Mouse (Mus musculus) liver, adult 2 months (tissue): ENCODE measurements at regions not wholly inside any gene's neighbourhood (a gene's known extent, or its start where the extent isn't known, plus 50 kb on each side); places are given as distances from the start of the nearest gene placed in this dataset.

Experiments
- DNase-seq: peaks from one replicate; pipeline ENCODE4 v3.0.0-alpha.2; 2011; ENCODE audit warnings: low read depth, low spot score; ENCODE audit errors: extremely low read depth
- H3K27ac ChIP-seq: fragments of 200-500 bp; replicated peaks from 2 replicates; pipeline ENCODE4 v1.5.1; 2012; ENCODE audit warnings: low read depth, mild to moderate bottlenecking, control low read depth, inconsistent platforms, low read length; ENCODE audit not compliant: insufficient read depth
- H3K27me3 ChIP-seq: fragments of 200-500 bp; 2 replicates; pipeline ENCODE4 v1.6.1; 2012; ENCODE audit warnings: mild to moderate bottlenecking, moderate library complexity, low read length, inconsistent platforms; ENCODE audit not compliant: control insufficient read depth, insufficient read depth
- H3K36me3 ChIP-seq: fragments of 200-500 bp; 2 replicates; pipeline ENCODE4 v1.6.1; 2012; ENCODE audit warnings: low read length, inconsistent platforms; ENCODE audit not compliant: control insufficient read depth, insufficient read depth
- H3K4me1 ChIP-seq: fragments of 200-500 bp; 2 replicates; pipeline ENCODE4 v1.6.1; 2011; ENCODE audit warnings: low read length; ENCODE audit not compliant: control insufficient read depth, insufficient read depth
- H3K4me3 ChIP-seq: fragments of 200-500 bp; 2 replicates; pipeline ENCODE4 v1.5.1; 2011; ENCODE audit warnings: low read depth, mild to moderate bottlenecking, control low read depth, low read length, moderate library complexity; ENCODE audit not compliant: insufficient read depth
- H3K79me2 ChIP-seq: fragments of 200-500 bp; 2 replicates; pipeline ENCODE4 v1.6.1; 2012; ENCODE audit warnings: inconsistent platforms, mild to moderate bottlenecking, low read length, moderate library complexity; ENCODE audit not compliant: control insufficient read depth, insufficient read depth
- H3K9ac ChIP-seq: fragments of 200-500 bp; 2 replicates; pipeline ENCODE4 v1.6.1; 2012; ENCODE audit warnings: low read depth, mild to moderate bottlenecking, control low read depth, inconsistent platforms, low read length
- CTCF ChIP-seq: fragments of 200-500 bp; IDR thresholded peaks from 2 replicates; pipeline ENCODE4 v1.5.1; 2011; ENCODE audit warnings: low read depth, low read length, control low read depth
- POLR2A ChIP-seq: fragments of 200-500 bp; IDR thresholded peaks from 2 replicates; pipeline ENCODE4 v1.6.1; 2011; ENCODE audit warnings: low read length, control low read depth; ENCODE audit not compliant: insufficient read depth; ENCODE audit errors: extremely low read depth
- WGBS: fragments of 180-500 bp; shearing (Covaris S2); methylation state at CpG from one replicate; pipeline ENCODE4 v1.1.7; 2018; 5-methylcytosine and 5-hydroxymethylcytosine counted together

GRCm38 (mm10) chr16:76725991-76726390 lies 287.5 kb upstream of the Usp25 start:
- TF ChIP-seq CTCF (no peak), POLR2A (no peak)
- no peaks in the 10 kb centered on the region for H3K36me3 ChIP-seq
- H3K27ac ChIP-seq, result no peak overlapping the region
- H3K4me1 ChIP-seq, result no peaks in the 10 kb centered on the region
- H3K9ac ChIP-seq, result no peak overlapping the region
- H3K4me3 ChIP-seq, result no peak overlapping the region
- no peak for DNase-seq
- WGBS, result 87% methylated on average over 4 of the region's 4 CpGs
- H3K79me2 ChIP-seq, result no peaks in the 10 kb centered on the region
- H3K27me3 ChIP-seq, result no peaks in the 10 kb centered on the region

DNA sequence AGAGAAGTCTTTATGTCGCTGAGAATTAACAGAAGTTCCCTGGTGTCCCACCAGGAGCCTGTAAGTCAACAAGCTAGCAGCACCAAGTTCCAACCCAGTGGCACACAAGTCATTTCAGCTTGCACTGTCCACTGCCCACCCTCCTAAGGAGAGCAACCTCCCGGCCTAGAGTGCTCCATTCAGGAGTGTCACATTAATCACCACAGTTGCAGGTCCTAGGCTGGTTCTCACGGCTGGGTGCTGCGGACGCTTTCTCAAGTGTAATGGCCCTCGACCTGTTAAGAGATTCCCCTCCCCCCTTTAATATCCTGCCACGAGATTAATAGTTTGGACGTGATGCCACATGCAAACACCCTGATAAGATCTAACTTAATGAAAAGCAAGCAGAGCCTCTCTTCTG lies 288.2 kb upstream of the Usp25 start:
- WGBS, result 73% methylated on average over 8 of the region's 8 CpGs

GRCm38 (mm10) chr16:76718809-76719208 lies 294.7 kb upstream of the Usp25 start:
- no peak for TF ChIP-seq CTCF
- Histone ChIP-seq H3K9ac (no peak overlapping the region), H3K27me3 (no peaks in the 10 kb centered on the region), H3K4me1 (no peaks in the 10 kb centered on the region), H3K27ac (no peak overlapping the region), H3K36me3 (no peaks in the 10 kb centered on the region), H3K4me3 (no peak overlapping the region), H3K79me2 (no peaks in the 10 kb centered on the region)
- 84% methylated on average over 1 of the region's 1 CpGs for WGBS
- no peak for DNase-seq

More for the DNA sequence above, 288.2 kb upstream of the Usp25 start:
- Histone ChIP-seq H3K36me3 (no peaks in the 10 kb centered on the region), H3K79me2 (no peaks in the 10 kb centered on the region), H3K4me3 (no peak overlapping the region), H3K27me3 (no peaks in the 10 kb centered on the region), H3K9ac (no peak overlapping the region), H3K27ac (no peak overlapping the region), H3K4me1 (no peaks in the 10 kb centered on the region)
- no peak for DNase-seq
- TF ChIP-seq POLR2A (no peak), CTCF (no peak)

- H3K9ac ChIP-seq, result no peak overlapping the region
- H3K4me3 ChIP-seq, result no peak overlapping the region
- WGBS, result 90% methylated on average over 1 of the region's 1 CpGs
- TF ChIP-seq POLR2A (no peak), CTCF (no peak)
- H3K27ac ChIP-seq, result no peak overlapping the region
- DNase-seq, result no peak
- no peaks in the 10 kb centered on the region for H3K4me1 ChIP-seq
- no peaks in the 10 kb centered on the region for H3K79me2 ChIP-seq
- H3K27me3 ChIP-seq, result no peaks in the 10 kb centered on the region
- no peaks in the 10 kb centered on the region for H3K36me3 ChIP-seq
These were observed 295.4 kb upstream of the Usp25 start for GRCm38 (mm10) chr16:76718147-76718546.

DNA sequence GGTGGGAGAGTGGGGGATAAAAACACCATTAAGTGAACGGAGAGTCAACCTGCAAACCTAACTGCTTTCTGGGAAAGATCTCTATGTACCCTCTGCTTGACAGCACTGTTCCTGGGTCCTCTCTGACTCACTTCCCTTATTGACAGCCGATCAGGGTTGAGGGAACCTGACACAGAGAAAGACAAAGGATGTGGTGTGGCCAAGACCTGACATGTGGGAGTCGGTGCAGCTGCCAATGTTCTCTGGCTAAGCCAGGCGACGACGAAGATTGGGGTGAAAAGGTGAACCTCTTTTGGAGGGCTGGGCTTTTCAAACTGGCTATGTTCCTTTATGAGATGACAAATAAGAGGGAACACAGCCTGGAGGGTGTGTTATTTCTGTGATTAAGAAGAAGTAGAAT lies 318.6 kb upstream of the Usp25 start:
- Histone ChIP-seq H3K27me3 (no peaks in the 10 kb centered on the region), H3K4me3 (no peak overlapping the region), H3K36me3 (no peaks in the 10 kb centered on the region), H3K4me1 (no peaks in the 10 kb centered on the region), H3K79me2 (no peaks in the 10 kb centered on the region), H3K9ac (no peak overlapping the region), H3K27ac (no peak overlapping the region)
- TF ChIP-seq CTCF, result no peak
- TF ChIP-seq POLR2A, result no peak
- no peak for DNase-seq
- WGBS, result 69% methylated on average over 6 of the region's 6 CpGs

DNA sequence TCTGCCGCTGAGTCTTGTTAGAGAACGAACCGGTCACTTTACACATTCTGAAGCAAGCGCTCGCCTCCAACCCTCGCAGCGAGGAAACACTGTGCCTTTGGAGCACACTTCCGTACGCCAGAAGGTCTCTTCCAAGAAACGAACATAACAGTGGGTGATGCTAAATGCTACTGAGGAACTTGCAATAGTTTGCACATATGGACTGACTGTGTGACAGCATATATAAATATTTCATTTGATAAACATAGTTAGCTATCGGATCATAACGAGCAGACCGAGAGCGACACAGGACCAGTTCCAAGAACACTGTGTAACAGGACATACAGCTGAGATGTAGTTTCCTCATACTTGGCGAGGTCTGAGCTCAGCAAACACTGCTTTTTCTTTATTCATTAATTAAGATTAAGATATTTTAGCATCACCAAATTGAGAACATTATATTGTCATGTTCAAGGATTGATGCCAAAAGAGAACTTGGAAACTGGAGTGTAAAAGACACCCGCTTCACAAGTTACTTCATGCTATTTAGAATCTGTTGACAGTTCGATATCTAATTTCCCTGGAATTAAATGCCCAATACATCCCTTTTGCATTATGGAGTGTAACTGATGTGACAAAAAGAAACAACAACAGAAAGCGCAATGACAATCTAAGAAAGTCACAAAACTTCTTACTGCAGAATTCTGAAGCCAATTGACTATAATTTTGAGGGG lies 314.3 kb upstream of the Nrip1 start:
- WGBS, result 92% methylated on average over 18 of the region's 18 CpGs
- Histone ChIP-seq H3K27ac (no peak overlapping the region), H3K9ac (no peak overlapping the region), H3K79me2 (no peaks in the 10 kb centered on the region), H3K4me1 (no peaks in the 10 kb centered on the region), H3K36me3 (no peaks in the 10 kb centered on the region), H3K27me3 (no peaks in the 10 kb centered on the region), H3K4me3 (no peak overlapping the region)
- DNase-seq, result no peak
- no peak for TF ChIP-seq CTCF
- TF ChIP-seq POLR2A, result no peak
